Mouse (Mus musculus): Measurements from ENCODE around the gene Ttc7b. TPM values are rescaled to one million over a fixed set of nuclear protein-coding genes. Genes with fewer than 3 reads are reported as not detected.

Ttc7b gene
- polyA plus RNA-seq, 1 experiment, result 149 TPM

GRCm38 (mm10) chr12:100509615-100510282 is 10.9 kb downstream of the Ttc7b start:
- H3K27me3 ChIP-seq (ENCODE audit: control insufficient read depth, insufficient read depth, low read length), result no peaks in the 10 kb centered on the region
- DNase-seq, result no peak
- TF ChIP-seq POLR2A (IDR thresholded peaks at IDR 0.05; ENCODE audit: borderline replicate concordance, insufficient read depth, low read length) (no peak), CTCF (IDR thresholded peaks at IDR 0.05; ENCODE audit: borderline replicate concordance, insufficient read depth, low read depth, low read length) (no peak)
- 87% methylated on average over 9 of the region's 9 CpGs for WGBS
- H3K4me3 ChIP-seq (replicated peaks; ENCODE audit: insufficient read depth, low read depth, low read length), result no peak overlapping the region
- no peak overlapping the region for H3K27ac ChIP-seq (ENCODE audit: insufficient read depth, low read length)
- peaks cover 6% of the 10 kb centered on the region for H3K4me1 ChIP-seq (ENCODE audit: control insufficient read depth, insufficient read depth, low read length)

GRCm38 (mm10) chr12:100508668-100509067 is 12.0 kb downstream of the Ttc7b start:
- H3K27ac ChIP-seq (ENCODE audit: insufficient read depth, low read length), result no peak overlapping the region
- WGBS, result 92% methylated on average over 5 of the region's 5 CpGs
- H3K27me3 ChIP-seq (ENCODE audit: control insufficient read depth, insufficient read depth, low read length), result no peaks in the 10 kb centered on the region
- TF ChIP-seq CTCF (IDR thresholded peaks at IDR 0.05; ENCODE audit: borderline replicate concordance, insufficient read depth, low read depth, low read length) (no peak), POLR2A (IDR thresholded peaks at IDR 0.05; ENCODE audit: borderline replicate concordance, insufficient read depth, low read length) (no peak)
- peaks cover 13% of the 10 kb centered on the region for H3K4me1 ChIP-seq (ENCODE audit: control insufficient read depth, insufficient read depth, low read length)
- DNase-seq, result no peak
- no peak overlapping the region for H3K4me3 ChIP-seq (replicated peaks; ENCODE audit: insufficient read depth, low read depth, low read length)

- DNase-seq, result no peak
- 98% methylated on average over 1 of the region's 1 CpGs for WGBS
- H3K4me1 ChIP-seq (ENCODE audit: control insufficient read depth, insufficient read depth, low read length), result peaks cover 9% of the 10 kb centered on the region
- no peaks in the 10 kb centered on the region for H3K27me3 ChIP-seq (ENCODE audit: control insufficient read depth, insufficient read depth, low read length)
- H3K27ac ChIP-seq (ENCODE audit: insufficient read depth, low read length), result no peak overlapping the region
- TF ChIP-seq CTCF (IDR thresholded peaks at IDR 0.05; ENCODE audit: borderline replicate concordance, insufficient read depth, low read depth, low read length), result no peak
- TF ChIP-seq POLR2A (IDR thresholded peaks at IDR 0.05; ENCODE audit: borderline replicate concordance, insufficient read depth, low read length), result no peak
- H3K4me3 ChIP-seq (replicated peaks; ENCODE audit: insufficient read depth, low read depth, low read length), result no peak overlapping the region
These were observed 15.1 kb downstream of the Ttc7b start for GRCm38 (mm10) chr12:100505484-100505883.

- H3K27ac ChIP-seq (ENCODE audit: insufficient read depth, low read length), result no peak overlapping the region
- no peak for TF ChIP-seq POLR2A (IDR thresholded peaks at IDR 0.05; ENCODE audit: borderline replicate concordance, insufficient read depth, low read length)
- TF ChIP-seq CTCF (IDR thresholded peaks at IDR 0.05; ENCODE audit: borderline replicate concordance, insufficient read depth, low read depth, low read length), result no peak
- DNase-seq, result no peak
- no peaks in the 10 kb centered on the region for H3K27me3 ChIP-seq (ENCODE audit: control insufficient read depth, insufficient read depth, low read length)
- WGBS, result 76% methylated on average over 2 of the region's 2 CpGs
- H3K4me1 ChIP-seq (ENCODE audit: control insufficient read depth, insufficient read depth, low read length), result peaks cover 9% of the 10 kb centered on the region
- no peak overlapping the region for H3K4me3 ChIP-seq (replicated peaks; ENCODE audit: insufficient read depth, low read depth, low read length)
These were observed 16.0 kb downstream of the Ttc7b start for GRCm38 (mm10) chr12:100504585-100504984.

- DNase-seq, result no peak
These were observed 17.0 kb downstream of the Ttc7b start for GRCm38 (mm10) chr12:100503659-100504058.

GRCm38 (mm10) chr12:100502544-100502943 is 18.1 kb downstream of the Ttc7b start:
- TF ChIP-seq CTCF (IDR thresholded peaks at IDR 0.05; ENCODE audit: borderline replicate concordance, insufficient read depth, low read depth, low read length) (no peak), POLR2A (IDR thresholded peaks at IDR 0.05; ENCODE audit: borderline replicate concordance, insufficient read depth, low read length) (no peak)
- Histone ChIP-seq H3K4me1 (ENCODE audit: control insufficient read depth, insufficient read depth, low read length) (peaks cover 15% of the 10 kb centered on the region), H3K4me3 (replicated peaks; ENCODE audit: insufficient read depth, low read depth, low read length) (no peak overlapping the region), H3K27ac (ENCODE audit: insufficient read depth, low read length) (no peak overlapping the region), H3K27me3 (ENCODE audit: control insufficient read depth, insufficient read depth, low read length) (no peaks in the 10 kb centered on the region)
- 89% methylated on average over 3 of the region's 3 CpGs for WGBS
- DNase-seq, result no peak

More at GRCm38 (mm10) chr12:100503659-100504058, 17.0 kb downstream of the Ttc7b start:
- peaks cover 14% of the 10 kb centered on the region for H3K4me1 ChIP-seq (ENCODE audit: control insufficient read depth, insufficient read depth, low read length)
- H3K4me3 ChIP-seq (replicated peaks; ENCODE audit: insufficient read depth, low read depth, low read length), result no peak overlapping the region
- no peak for TF ChIP-seq POLR2A (IDR thresholded peaks at IDR 0.05; ENCODE audit: borderline replicate concordance, insufficient read depth, low read length)
- no peak for TF ChIP-seq CTCF (IDR thresholded peaks at IDR 0.05; ENCODE audit: borderline replicate concordance, insufficient read depth, low read depth, low read length)
- H3K27me3 ChIP-seq (ENCODE audit: control insufficient read depth, insufficient read depth, low read length), result no peaks in the 10 kb centered on the region
- no peak overlapping the region for H3K27ac ChIP-seq (ENCODE audit: insufficient read depth, low read length)
- WGBS, result 86% methylated on average over 4 of the region's 4 CpGs

GRCm38 (mm10) chr12:100501261-100501660 is 19.4 kb downstream of the Ttc7b start:
- 89% methylated on average over 4 of the region's 4 CpGs for WGBS
- no peak for DNase-seq
- peaks cover 15% of the 10 kb centered on the region for H3K4me1 ChIP-seq (ENCODE audit: control insufficient read depth, insufficient read depth, low read length)
- no peaks in the 10 kb centered on the region for H3K27me3 ChIP-seq (ENCODE audit: control insufficient read depth, insufficient read depth, low read length)
- no peak overlapping the region for H3K4me3 ChIP-seq (replicated peaks; ENCODE audit: insufficient read depth, low read depth, low read length)
- no peak for TF ChIP-seq CTCF (IDR thresholded peaks at IDR 0.05; ENCODE audit: borderline replicate concordance, insufficient read depth, low read depth, low read length)
- no peak for TF ChIP-seq POLR2A (IDR thresholded peaks at IDR 0.05; ENCODE audit: borderline replicate concordance, insufficient read depth, low read length)
- no peak overlapping the region for H3K27ac ChIP-seq (ENCODE audit: insufficient read depth, low read length)

GRCm38 (mm10) chr12:100499469-100499868 is 21.2 kb downstream of the Ttc7b start:
- Histone ChIP-seq H3K27ac (ENCODE audit: insufficient read depth, low read length) (no peak overlapping the region), H3K4me3 (replicated peaks; ENCODE audit: insufficient read depth, low read depth, low read length) (no peak overlapping the region), H3K27me3 (ENCODE audit: control insufficient read depth, insufficient read depth, low read length) (no peaks in the 10 kb centered on the region), H3K4me1 (ENCODE audit: control insufficient read depth, insufficient read depth, low read length) (peaks cover 15% of the 10 kb centered on the region)
- no peak for TF ChIP-seq CTCF (IDR thresholded peaks at IDR 0.05; ENCODE audit: borderline replicate concordance, insufficient read depth, low read depth, low read length)
- no peak for TF ChIP-seq POLR2A (IDR thresholded peaks at IDR 0.05; ENCODE audit: borderline replicate concordance, insufficient read depth, low read length)
- no peak for DNase-seq
- 83% methylated on average over 13 of the region's 13 CpGs for WGBS

All from cerebellum, adult 2 months (tissue).